Mouse (Mus musculus): ENCODE data around the gene Ccng1.
"Not testable (repeated sequence)": the region's sequence is repeated elsewhere in the genome, so short reads cannot be mapped to it uniquely, and the experiment has no call there.

The Ccng1 gene

GRCm38 (mm10) chr11:40718324-40718723 is 36.8 kb downstream of the Ccng1 start:
- DNase-seq (ENCODE audit: inconsistent ontology term), result no peak

DNA sequence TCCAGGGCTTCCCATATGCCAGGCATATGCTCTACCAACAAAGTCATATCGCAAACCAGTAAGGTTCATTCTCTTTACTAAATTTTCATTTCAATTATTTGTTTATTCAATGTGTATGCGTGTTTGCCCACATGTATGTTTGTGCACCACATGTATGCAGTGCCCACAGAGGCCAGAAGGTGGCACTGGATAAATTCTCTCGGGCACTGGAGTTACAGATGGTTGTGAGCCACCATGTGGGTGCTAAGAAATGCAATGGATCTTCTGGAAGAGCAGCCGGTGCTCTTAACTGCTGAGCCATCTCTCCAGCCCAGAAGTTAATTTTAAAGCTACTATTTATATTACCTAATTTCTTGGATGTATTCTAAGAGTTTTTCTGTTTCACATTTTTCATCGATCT is 39.6 kb downstream of the Ccng1 start:
- DNase-seq (ENCODE audit: inconsistent ontology term), result no peak

DNA sequence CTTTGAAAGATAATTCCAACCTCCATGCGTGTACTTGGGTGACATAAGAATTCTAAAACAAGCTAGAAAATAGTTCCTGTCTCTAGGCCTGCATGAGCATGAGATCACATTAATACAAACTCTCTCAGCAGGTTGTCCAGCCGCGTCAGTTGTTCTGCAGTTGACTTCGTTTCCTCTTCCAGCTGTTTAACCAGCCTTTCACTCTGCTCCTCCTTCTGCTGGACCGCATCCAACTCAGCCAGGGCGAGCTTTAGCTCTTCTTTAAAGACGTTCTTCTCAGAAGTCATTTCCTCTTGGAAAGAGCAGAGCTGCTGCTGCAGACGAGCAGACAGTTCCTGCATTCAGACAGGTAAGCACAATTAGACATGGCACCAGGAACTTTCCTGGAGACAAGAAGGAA is 41.3 kb downstream of the Ccng1 start:
- DNase-seq (ENCODE audit: inconsistent ontology term), result no peak

GRCm38 (mm10) chr11:40709899-40710298 is 45.2 kb downstream of the Ccng1 start:
- DNase-seq (ENCODE audit: inconsistent ontology term), result not testable (repeated sequence)

Measured in Muller cell, postnatal 12 days (primary cell).